Mouse (Mus musculus) bone marrow macrophage, adult 2 months (primary cell): ENCODE measurements around the gene Phf21a.

Experiments used
- CTCF ChIP-seq: IDR thresholded peaks from 2 replicates; pipeline ENCODE4 v1.5.1; 2012; ENCODE audit warnings: low read depth, mild to moderate bottlenecking, low read length, moderate library complexity
- POLR2A ChIP-seq: IDR thresholded peaks from 2 replicates; pipeline ENCODE4 v1.6.1; 2012; ENCODE audit warnings: mild to moderate bottlenecking, low read depth, low read length, borderline replicate concordance

DNA sequence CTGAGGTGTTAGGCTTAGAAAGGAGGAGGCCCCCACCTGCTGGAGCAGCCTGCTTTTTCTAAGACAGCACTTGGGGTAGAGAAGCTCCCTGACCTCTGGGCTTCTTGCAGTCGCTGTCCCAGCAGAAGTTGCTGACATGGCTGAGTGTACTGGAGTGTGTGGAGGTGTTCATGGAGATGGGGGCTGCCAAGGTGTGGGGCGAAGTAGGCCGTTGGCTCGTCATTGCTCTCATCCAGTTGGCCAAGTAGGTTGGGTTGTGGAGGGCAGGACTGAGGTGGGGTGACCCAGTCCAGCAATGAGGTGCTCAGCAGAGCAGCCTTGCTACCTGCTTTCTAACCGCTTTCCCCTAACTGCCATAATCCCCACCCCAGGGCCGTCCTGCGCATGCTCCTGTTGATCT, 284.4 kb downstream of the Phf21a start:
- no peak for TF ChIP-seq POLR2A
- TF ChIP-seq CTCF, result no peak
